In the genomic region with DNA sequence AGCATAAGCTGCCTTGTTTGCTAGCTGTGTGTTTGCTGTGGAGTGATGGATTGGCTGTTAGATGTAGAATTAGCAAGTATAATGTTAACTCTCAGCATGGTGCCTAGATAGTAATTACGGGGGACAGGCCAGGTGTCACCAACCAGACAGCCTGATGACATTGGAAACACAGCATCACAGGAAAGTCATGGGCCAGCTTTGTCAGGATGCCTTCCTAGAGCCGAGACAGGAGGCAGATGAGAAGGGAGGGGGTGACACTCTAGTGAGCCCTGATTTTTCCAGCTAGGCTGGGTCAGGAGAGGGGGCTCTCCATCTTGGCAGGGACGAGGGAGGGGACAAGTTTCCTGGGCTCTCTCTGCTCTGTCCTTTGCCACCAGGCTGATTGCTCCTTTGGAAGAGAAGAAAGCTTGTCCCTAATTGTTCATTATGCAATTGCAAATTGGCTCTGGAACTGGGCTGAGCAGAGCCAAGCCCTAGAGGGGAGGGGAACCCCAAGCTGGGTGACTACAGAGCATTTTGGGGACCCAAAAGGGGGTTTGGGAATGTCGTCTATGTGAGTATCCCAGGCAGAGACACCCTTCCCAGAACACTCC, we compare ENCODE assay signal across 10 mouse cellular contexts. TPM values are rescaled to one million over a fixed set of nuclear protein-coding genes. Genes with fewer than 3 reads are reported as not detected.
DNase-seq lines count a peak whose midpoint lies in the region; ATAC-seq and TF ChIP-seq lines count a peak whose summit lies in the region.
"Had no signal": no experiment of that assay in that cellular context is flagged by ENCODE, and none has a peak within 500 bp of the region (broad histone marks: within the 10 kb centered on the region; RNA-seq: fewer than 3 reads in every experiment).

No protein-coding gene starts in this region.

- WGBS in forebrain, postnatal 0 days = 2% methylated on average over 4 of the region's 4 CpGs
- 7% methylated on average over 4 of the region's 4 CpGs for WGBS in limb, embryonic 11.5 days

- H3K9me3 ChIP-seq in E14TG2a.4 (ENCODE audit: low read length) = no peaks in the 10 kb centered on the region
- H3K9me3 ChIP-seq in forebrain, postnatal 0 days (ENCODE audit: low read length) = no peaks in the 10 kb centered on the region
- no peaks in the 10 kb centered on the region for H3K9me3 ChIP-seq in limb, embryonic 11.5 days (ENCODE audit: control insufficient read depth, low read length)
- H3K9me3 ChIP-seq: liver, embryonic 15.5 days had no signal

- H3K27me3 ChIP-seq in E14TG2a.4 (ENCODE audit: insufficient read depth, low read length) = no peaks in the 10 kb centered on the region; the same call in 1 of the 2 replicates
- no peaks in the 10 kb centered on the region for H3K27me3 ChIP-seq in forebrain, postnatal 0 days (ENCODE audit: insufficient read depth, low read length)
- H3K27me3 ChIP-seq in limb, embryonic 11.5 days (ENCODE audit: control insufficient read depth, insufficient read depth, low read length) = no peaks in the 10 kb centered on the region

- H3K4me3 ChIP-seq in E14TG2a.4 (replicated peaks; ENCODE audit: low read length) = 0 out of 2 replicates have a peak overlapping the region, but pooled peaks have one; percentile 8
- no peak overlapping the region for H3K4me3 ChIP-seq in forebrain, postnatal 0 days (ENCODE audit: low read depth, low read length)
- no peak overlapping the region for H3K4me3 ChIP-seq in limb, embryonic 11.5 days (ENCODE audit: low read depth, low read length)
- H3K4me3 ChIP-seq: liver, embryonic 15.5 days had no signal

- peak overlapping the region; percentile 32 for H3K4me2 ChIP-seq in forebrain, postnatal 0 days (ENCODE audit: low read depth)
- no peak overlapping the region for H3K4me2 ChIP-seq in limb, embryonic 11.5 days (ENCODE audit: low read depth, severe bottlenecking)
- H3K4me2 ChIP-seq: liver, embryonic 15.5 days had no signal

- DNase-seq in frontal cortex, postnatal 25 days (ENCODE audit: low spot score in 2 of 2) = no peak
- DNase-seq in forebrain, postnatal 0 days = peak; percentile 81
- no peak for DNase-seq in limb, embryonic 11.5 days (ENCODE audit: low spot score)
- no peak for DNase-seq in ovary, postnatal 36 days (ENCODE audit: low spot score)
- DNase-seq in thymus, postnatal 25 days = no peak
- DNase-seq: adrenal gland, adult 2 months had no signal

- peaks cover 42% of the 10 kb centered on the region for H3K4me1 ChIP-seq in E14TG2a.4 (replicated peaks; ENCODE audit: low read depth, low read length)
- H3K4me1 ChIP-seq in forebrain, postnatal 0 days (ENCODE audit: insufficient read depth) = peaks cover 27% of the 10 kb centered on the region
- peaks cover 29% of the 10 kb centered on the region for H3K4me1 ChIP-seq in limb, embryonic 11.5 days (ENCODE audit: control insufficient read depth, insufficient read depth, low read length)

- ATAC-seq in frontal cortex, adult (ENCODE audit: low TSS enrichment) = peak; percentile 27; the same call in 1 of the 2 replicates
- ATAC-seq in forebrain, postnatal 0 days = peak; percentile 81
- ATAC-seq in limb, embryonic 11.5 days (ENCODE audit: insufficient number of reproducible peaks, low FRiP score, low TSS enrichment, low read depth) = no peak
- ATAC-seq in activated CD4-positive, CD25-positive, alpha-beta regulatory T cell, adult 4 months = no peak

- no peaks in the 10 kb centered on the region for H3K36me3 ChIP-seq in E14TG2a.4 (ENCODE audit: insufficient read depth, low read length)
- no peaks in the 10 kb centered on the region; the same call in 1 of the 2 replicates for H3K36me3 ChIP-seq in forebrain, postnatal 0 days (ENCODE audit: insufficient read depth)
- no peaks in the 10 kb centered on the region for H3K36me3 ChIP-seq in limb, embryonic 11.5 days (ENCODE audit: control insufficient read depth, insufficient read depth, low read length)
- H3K36me3 ChIP-seq: liver, embryonic 15.5 days had no signal

- peak overlapping the region; percentile 86 for H3K27ac ChIP-seq in forebrain, postnatal 0 days (ENCODE audit: low read depth, low read length)
- peak overlapping the region; percentile 68 for H3K27ac ChIP-seq in limb, embryonic 11.5 days (replicated peaks; ENCODE audit: low read depth, low read length)
- H3K27ac ChIP-seq: liver, embryonic 15.5 days had no signal

- TF ChIP-seq CTCF in E14TG2a.4 (conservative IDR thresholded peaks at IDR 0.05; ENCODE audit: low read length) = no peak
- no peak for TF ChIP-seq CTCF in forebrain, postnatal 0 days (IDR thresholded peaks at IDR 0.05; ENCODE audit: low read depth)

- no peak overlapping the region for H3K9ac ChIP-seq in forebrain, postnatal 0 days
- H3K9ac ChIP-seq in limb, embryonic 11.5 days (ENCODE audit: low read length) = no peak overlapping the region
- H3K9ac ChIP-seq: liver, embryonic 15.5 days had no signal

RNA-seq across cellular contexts. Expression of a gene that starts 29.6 kb away (rescaled TPM):
- total RNA-seq in forebrain, postnatal 0 days (2014; rRNA removed) = 24.1 and 32.1 TPM in 2 replicates
- 14.4 and 16.2 TPM in 2 replicates for polyA plus RNA-seq in forebrain, postnatal 0 days (2015; fragmentation: Nextera tagmentation; extraction: Ambion mirVana)
- polyA plus RNA-seq in limb, embryonic 11.5 days (2014; fragmentation: Nextera tagmentation; extraction: Ambion mirVana) = 38.0 and 39.0 TPM in 2 replicates
- polyA plus RNA-seq in activated CD4-positive, CD25-positive, alpha-beta regulatory T cell, adult 4 months (2017; shearing (Covaris generic)) = 10 to 100 TPM; 17.2 to 18.6 TPM

Comparison
In these comparisons a context has a peak if more than half of its experiments do, and no peak if none do; other contexts are left out.
1. ATAC-seq: peak in frontal cortex, adult (single experiment) and forebrain, postnatal 0 days (single experiment); none in limb, embryonic 11.5 days (single experiment) and activated CD4-positive, CD25-positive, alpha-beta regulatory T cell, adult 4 months (single experiment).